Comparison of ENCODE assay signal across 24 mouse cellular contexts in the genomic region with DNA sequence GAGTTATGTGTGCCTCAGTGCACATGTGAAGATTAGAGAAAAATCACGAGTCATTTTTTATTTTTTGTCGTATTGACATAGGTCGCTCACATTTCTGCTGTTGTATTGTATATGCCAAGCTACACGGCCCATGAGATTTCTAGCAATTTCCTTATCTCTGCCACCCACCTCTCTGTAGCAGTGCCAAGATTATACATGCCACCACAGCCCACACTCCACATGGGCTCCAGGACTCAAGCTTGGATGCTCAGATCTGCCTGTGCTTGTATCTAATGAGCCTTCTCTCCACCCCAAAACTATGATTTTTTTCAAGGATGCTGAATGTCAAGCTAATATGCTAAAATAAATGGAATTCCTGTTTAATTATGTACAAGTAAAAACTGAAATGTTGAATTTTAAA.
DNase-seq lines count a peak whose midpoint lies in the region; ATAC-seq lines count a peak whose summit lies in the region.
"Had no signal": no experiment of that assay in that cellular context is flagged by ENCODE, and none has a peak within 500 bp of the region (broad histone marks: within the 10 kb centered on the region; RNA-seq: fewer than 3 reads in every experiment).

No protein-coding gene starts in this region.

- peak; percentile 5 to 22 for DNase-seq in frontal cortex, adult 2 months (ENCODE audit: extremely low spot score in 1 of 2, low spot score in 1 of 2)
- no peak for DNase-seq in frontal cortex, postnatal 10 days (ENCODE audit: low spot score in 2 of 2)
- peak; percentile 7 to 10 for DNase-seq in left cerebral cortex, postnatal 14 days (ENCODE audit: low spot score in 2 of 2)
- DNase-seq in left cerebral cortex, postnatal 10 days (ENCODE audit: extremely low spot score in 1 of 2, low spot score in 2 of 2), result no peak
- DNase-seq in layer of hippocampus, adult 8-10 months (ENCODE audit: low spot score in 2 of 2), result peak; percentile 3 to 15
- peak; percentile 42 for DNase-seq in telencephalon, adult 2 months (ENCODE audit: low read depth, low spot score)
- DNase-seq: adrenal gland, postnatal 10 days; cerebellum, adult 11-12 months; cerebellum, adult 9-11 months; gastrocnemius, postnatal 14 days; heart, postnatal 14 days; kidney, adult 2 months; kidney, postnatal 4 days; liver; lung, adult 2 months; lung, postnatal 10 days; spleen, adult 18-20 months; thymus, adult 18-20 months; thymus, postnatal 25 days had no signal

- intact Hi-C loops in left cerebral cortex, postnatal 14 days (cut with DNase I), result no loop called here
- intact Hi-C loops in left cerebral cortex, postnatal 10 days (cut with DNase I), result no loop called here

- no peak for ATAC-seq in activated CD4-positive, CD25-positive, alpha-beta regulatory T cell, adult 4 months
- ATAC-seq: forebrain, embryonic 15.5 days; hindbrain, postnatal 0 days; intestine, embryonic 15.5 days; midbrain, embryonic 15.5 days had no signal

Comparison
In these comparisons a context has a peak if more than half of its experiments do, and no peak if none do; other contexts are left out.
1. DNase-seq: peak in frontal cortex, adult 2 months (2 of 2), left cerebral cortex, postnatal 14 days (2 of 2), layer of hippocampus, adult 8-10 months (2 of 2) and telencephalon, adult 2 months (single experiment); none in frontal cortex, postnatal 10 days (0 of 2) and left cerebral cortex, postnatal 10 days (0 of 2).